Mouse (Mus musculus): ENCODE data around the gene Dusp22. TPM values are rescaled to one million over a fixed set of nuclear protein-coding genes. Genes with fewer than 3 reads are reported as not detected.
A peak's percentile ranks its signal among the peaks of the same experiment; 100 is the strongest.

Dusp22 gene
- total RNA-seq, 1 experiment from 2014 or later = 20.6 TPM

GRCm38 (mm10) chr13:30742411-30742970 is 82.7 kb downstream of the Dusp22 start:
- no peak for ATAC-seq (ENCODE audit: extremely low read depth, insufficient number of reproducible peaks, low FRiP score, poor library complexity, severe bottlenecking)

- no peak for ATAC-seq (ENCODE audit: extremely low read depth, insufficient number of reproducible peaks, low FRiP score, poor library complexity, severe bottlenecking)
Measured at GRCm38 (mm10) chr13:30745121-30745520, 85.3 kb downstream of the Dusp22 start.

GRCm38 (mm10) chr13:30747068-30747467 is 87.3 kb downstream of the Dusp22 start:
- ATAC-seq (ENCODE audit: extremely low read depth, insufficient number of reproducible peaks, low FRiP score, poor library complexity, severe bottlenecking) = no peak

- ATAC-seq (ENCODE audit: extremely low read depth, insufficient number of reproducible peaks, low FRiP score, poor library complexity, severe bottlenecking) = no peak
Measured at GRCm38 (mm10) chr13:30747504-30747903, 87.7 kb downstream of the Dusp22 start.

GRCm38 (mm10) chr13:30748321-30748720 is 88.5 kb downstream of the Dusp22 start:
- ATAC-seq (ENCODE audit: extremely low read depth, insufficient number of reproducible peaks, low FRiP score, poor library complexity, severe bottlenecking) = no peak

GRCm38 (mm10) chr13:30749021-30749556 is 89.3 kb downstream of the Dusp22 start, which contains the start of gene Irf4:
TSS of gene Irf4 (plus strand) at chr13:30749226.
- ATAC-seq (ENCODE audit: extremely low read depth, insufficient number of reproducible peaks, low FRiP score, poor library complexity, severe bottlenecking) = peak; percentile 80

GRCm38 (mm10) chr13:30749557-30750141 is 89.8 kb downstream of the Dusp22 start:
- no peak for ATAC-seq (ENCODE audit: extremely low read depth, insufficient number of reproducible peaks, low FRiP score, poor library complexity, severe bottlenecking)

- no peak for ATAC-seq (ENCODE audit: extremely low read depth, insufficient number of reproducible peaks, low FRiP score, poor library complexity, severe bottlenecking)
Measured at GRCm38 (mm10) chr13:30750461-30751303, 90.9 kb downstream of the Dusp22 start.

GRCm38 (mm10) chr13:30751304-30751580 is 91.4 kb downstream of the Dusp22 start:
- ATAC-seq (ENCODE audit: extremely low read depth, insufficient number of reproducible peaks, low FRiP score, poor library complexity, severe bottlenecking) = no peak

GRCm38 (mm10) chr13:30752581-30753187 is 92.9 kb downstream of the Dusp22 start:
- ATAC-seq (ENCODE audit: extremely low read depth, insufficient number of reproducible peaks, low FRiP score, poor library complexity, severe bottlenecking) = no peak

GRCm38 (mm10) chr13:30753441-30753840 is 93.6 kb downstream of the Dusp22 start:
- no peak for ATAC-seq (ENCODE audit: extremely low read depth, insufficient number of reproducible peaks, low FRiP score, poor library complexity, severe bottlenecking)

GRCm38 (mm10) chr13:30754066-30754465 is 94.3 kb downstream of the Dusp22 start:
- no peak for ATAC-seq (ENCODE audit: extremely low read depth, insufficient number of reproducible peaks, low FRiP score, poor library complexity, severe bottlenecking)

- ATAC-seq (ENCODE audit: extremely low read depth, insufficient number of reproducible peaks, low FRiP score, poor library complexity, severe bottlenecking) = no peak
Measured at GRCm38 (mm10) chr13:30754825-30755476, 95.2 kb downstream of the Dusp22 start.

- ATAC-seq (ENCODE audit: extremely low read depth, insufficient number of reproducible peaks, low FRiP score, poor library complexity, severe bottlenecking) = no peak
Measured at GRCm38 (mm10) chr13:30755577-30755976, 95.8 kb downstream of the Dusp22 start.

GRCm38 (mm10) chr13:30755998-30756639 is 96.3 kb downstream of the Dusp22 start:
- no peak for ATAC-seq (ENCODE audit: extremely low read depth, insufficient number of reproducible peaks, low FRiP score, poor library complexity, severe bottlenecking)

GRCm38 (mm10) chr13:30757264-30757900 is 97.6 kb downstream of the Dusp22 start:
- ATAC-seq (ENCODE audit: extremely low read depth, insufficient number of reproducible peaks, low FRiP score, poor library complexity, severe bottlenecking) = no peak

GRCm38 (mm10) chr13:30758789-30759381 is 99.1 kb downstream of the Dusp22 start:
- no peak for ATAC-seq (ENCODE audit: extremely low read depth, insufficient number of reproducible peaks, low FRiP score, poor library complexity, severe bottlenecking)
